Mouse (Mus musculus): Measurements from ENCODE around the gene Cwc15. TPM values are rescaled to one million over a fixed set of nuclear protein-coding genes. Genes with fewer than 3 reads are reported as not detected.

Cwc15 gene
- polyA plus RNA-seq, 1 experiment from 2014 or later, result 204 TPM

Other genes with a start within 250 kb of the Cwc15 start
- 15.5 and 16.2 TPM in 2 replicates for gene Sesn3, start 225.6 kb upstream of the Cwc15 start, polyA plus RNA-seq (2015; fragmentation: Nextera tagmentation; extraction: Ambion mirVana)
- gene Endod1, start 119.1 kb upstream of the Cwc15 start, polyA plus RNA-seq (2015; fragmentation: Nextera tagmentation; extraction: Ambion mirVana), result 4.2 and 4.6 TPM in 2 replicates
- gene Kdm4d, start 135 bp upstream of the Cwc15 start, polyA plus RNA-seq (2015; fragmentation: Nextera tagmentation; extraction: Ambion mirVana), result 0.21 and 0.37 TPM in 2 replicates
- gene Amotl1, start 144.4 kb downstream of the Cwc15 start, polyA plus RNA-seq (2015; fragmentation: Nextera tagmentation; extraction: Ambion mirVana), result 10.6 and 11.9 TPM in 2 replicates
- gene Piwil4, start 240.1 kb downstream of the Cwc15 start, polyA plus RNA-seq (2015; fragmentation: Nextera tagmentation; extraction: Ambion mirVana), result not detected in 2 replicates

Data from forebrain, embryonic 13.5 days (tissue).